Mouse (Mus musculus): ENCODE measurements around the gene Acot3.
A peak's percentile ranks its signal among the peaks of the same experiment; 100 is the strongest.

- TF ChIP-seq CTCF (IDR thresholded peaks at IDR 0.05; ENCODE audit: low read depth) (peak; percentile 93), EP300 (IDR thresholded peaks at IDR 0.05; ENCODE audit: low read depth) (no peak)
These were observed 21.1 kb upstream of the Acot3 start for GRCm38 (mm10) chr12:84030659-84031332.

Measured in liver, postnatal 0 days (tissue).